Mouse (Mus musculus): Measurements from ENCODE around the gene AC153137.1.

- TF ChIP-seq POLR2A (IDR thresholded peaks at IDR 0.05; ENCODE audit: borderline replicate concordance, control insufficient read depth, low read depth, low read length) (no peak), CTCF (IDR thresholded peaks at IDR 0.05; ENCODE audit: control insufficient read depth, insufficient read depth, low read length) (no peak)
Measured at GRCm38 (mm10) chr1:30930194-30930593, 47.6 kb downstream of the AC153137.1 start.
